Mouse (Mus musculus) liver, embryonic 14.5 days (tissue): ENCODE data around the gene Gm49673.
"Not testable (repeated sequence)": the region's sequence is repeated elsewhere in the genome, so short reads cannot be mapped to it uniquely, and the experiment has no call there.

Experiments used
- CTCF ChIP-seq: IDR thresholded peaks from 2 replicates; pipeline ENCODE4 v1.5.1; 2016; ENCODE audit warnings: antibody characterized with exemption, low read depth, control low read depth
- EP300 ChIP-seq: IDR thresholded peaks from 2 replicates; pipeline ENCODE4 v1.6.1; 2016; ENCODE audit warnings: antibody characterized with exemption, low read depth

- TF ChIP-seq EP300, CTCF: not testable (repeated sequence)
These were observed 18.9 kb upstream of the Gm49673 start for GRCm38 (mm10) chr17:8166454-8166853.
